Mouse (Mus musculus) MEL (cell line): ENCODE data around the gene Pcnt. TPM values are rescaled to one million over a fixed set of nuclear protein-coding genes. Genes with fewer than 3 reads are reported as not detected.

Experiments used
- DNase-seq: peaks from one replicate; pipeline ENCODE4 v3.0.0; 2011; ENCODE audit warnings: low read depth, low spot score
- H3K27ac ChIP-seq: 2 replicates; pipeline ENCODE4 v1.5.1; 2012; ENCODE audit warnings: low read depth, mild to moderate bottlenecking, control low read depth, low read length, moderate library complexity; ENCODE audit not compliant: control insufficient read depth
- H3K27me3 ChIP-seq, 2 experiments: fragments of 150-350 bp in 1 of 2; sonication (generic) in 1 of 2; 2 replicates each; pipeline ENCODE4 v1.6.1; 2012; ENCODE audit warnings: low read length in 2 of 2, mild to moderate bottlenecking in 2 of 2, improper control_type of control experiment in 1 of 2, moderate library complexity in 1 of 2; ENCODE audit not compliant: insufficient read depth in 2 of 2, control insufficient read depth in 1 of 2
- H3K36me3 ChIP-seq, 2 experiments: 2 replicates each; pipeline ENCODE4 v1.6.1; 2012 to 2014; ENCODE audit warnings: low read length in 2 of 2, improper control_type of control experiment in 1 of 2, inconsistent platforms in 1 of 2, mild to moderate bottlenecking in 1 of 2; ENCODE audit not compliant: insufficient read depth in 2 of 2, control insufficient read depth in 1 of 2
- H3K4me1 ChIP-seq, 2 experiments: fragments of 150-350 bp in 1 of 2; sonication (generic) in 1 of 2; 2 replicates each; pipeline ENCODE4 v1.6.1; 2012; ENCODE audit warnings: low read length in 2 of 2, improper control_type of control experiment in 1 of 2, mild to moderate bottlenecking in 1 of 2; ENCODE audit not compliant: insufficient read depth in 2 of 2, control insufficient read depth in 1 of 2
- H3K4me3 ChIP-seq, 2 experiments: fragments of 150-350 bp in 1 of 2; sonication (generic) in 1 of 2; 2 replicates each; pipeline ENCODE4 v1.5.1; 2012; ENCODE audit warnings: low read depth in 2 of 2, low read length in 2 of 2, mild to moderate bottlenecking in 2 of 2, moderate library complexity in 2 of 2, control low read depth in 1 of 2, improper control_type of control experiment in 1 of 2; ENCODE audit not compliant: control insufficient read depth in 1 of 2, insufficient read depth in 1 of 2
- H3K79me2 ChIP-seq: 2 replicates; pipeline ENCODE4 v1.6.1; 2012; ENCODE audit warnings: mild to moderate bottlenecking, low read length, moderate library complexity; ENCODE audit not compliant: control insufficient read depth, poor library complexity, insufficient read depth
- H3K9ac ChIP-seq: 2 replicates; pipeline ENCODE4 v1.6.1; 2012; ENCODE audit warnings: low read depth, mild to moderate bottlenecking, control low read depth, low read length, moderate library complexity; ENCODE audit not compliant: control insufficient read depth, poor library complexity, severe bottlenecking
- H3K9me3 ChIP-seq: fragments of 150-350 bp; sonication (generic); replicated peaks from 2 replicates; pipeline ENCODE4 v1.6.1; 2012; ENCODE audit warnings: mild to moderate bottlenecking, low read length, improper control_type of control experiment, moderate library complexity; ENCODE audit not compliant: insufficient read depth
- BHLHE40 ChIP-seq: IDR thresholded peaks from 2 replicates; pipeline ENCODE4 v1.6.1; 2012; ENCODE audit warnings: low read depth, mild to moderate bottlenecking, inconsistent platforms, low read length, improper control_type of control experiment, borderline replicate concordance
- CHD2 ChIP-seq: IDR thresholded peaks from 2 replicates; pipeline ENCODE4 v1.6.1; 2011; ENCODE audit warnings: low read length, improper control_type of control experiment
- CTCF ChIP-seq, 3 experiments: IDR thresholded peaks in 2 of 3; conservative IDR thresholded peaks in 1 of 3; 2 replicates each; pipeline ENCODE4 v1.5.1; 2011 to 2012; ENCODE audit warnings: low read length in 3 of 3, low read depth in 2 of 3, mild to moderate bottlenecking in 2 of 3, improper control_type of control experiment in 1 of 3, inconsistent platforms in 1 of 3, mixed read lengths in 1 of 3, moderate library complexity in 1 of 3; ENCODE audit not compliant: control insufficient read depth in 1 of 3, insufficient read depth in 1 of 3, poor library complexity in 1 of 3, severe bottlenecking in 1 of 3
- E2F4 ChIP-seq: IDR thresholded peaks from 2 replicates; pipeline ENCODE4 v1.6.1; 2011; ENCODE audit warnings: low read depth, low read length, improper control_type of control experiment, borderline replicate concordance
- ELF1 ChIP-seq: IDR thresholded peaks from 2 replicates; pipeline ENCODE4 v1.6.1; 2014; ENCODE audit warnings: low read depth, mild to moderate bottlenecking, inconsistent platforms, low read length, improper control_type of control experiment, moderate library complexity
- EP300 ChIP-seq, 2 experiments: IDR thresholded peaks; 2 replicates each; pipeline ENCODE4 v1.6.1; 2011; ENCODE audit warnings: improper control_type of control experiment in 2 of 2, low read length in 2 of 2, low read depth in 1 of 2, mild to moderate bottlenecking in 1 of 2
- GABPA ChIP-seq: IDR thresholded peaks from 2 replicates; pipeline ENCODE4 v1.6.1; 2012; ENCODE audit warnings: low read depth, mild to moderate bottlenecking, inconsistent platforms, low read length, improper control_type of control experiment, moderate library complexity
- GATA1 ChIP-seq: IDR thresholded peaks from 2 replicates; pipeline ENCODE4 v1.6.1; 2011; ENCODE audit warnings: low read depth, low read length, improper control_type of control experiment
- HCFC1 ChIP-seq: IDR thresholded peaks from 2 replicates; pipeline ENCODE4 v1.6.1; 2012; ENCODE audit warnings: low read depth, mild to moderate bottlenecking, inconsistent platforms, low read length, improper control_type of control experiment, moderate library complexity
- JUND ChIP-seq: IDR thresholded peaks from 2 replicates; pipeline ENCODE4 v1.6.1; 2011; ENCODE audit warnings: low read depth, mild to moderate bottlenecking, improper control_type of control experiment, low read length
- KAT2A ChIP-seq: conservative IDR thresholded peaks from 2 replicates; pipeline ENCODE4 v1.6.1; 2012; ENCODE audit warnings: low read depth, low read length, improper control_type of control experiment, inconsistent platforms
- MAFK ChIP-seq: IDR thresholded peaks from 2 replicates; pipeline ENCODE4 v1.6.1; 2011; ENCODE audit warnings: low read depth, mild to moderate bottlenecking, low read length, improper control_type of control experiment, borderline replicate concordance
- MAX ChIP-seq: IDR thresholded peaks from 2 replicates; pipeline ENCODE4 v1.6.1; 2011; ENCODE audit warnings: low read length, improper control_type of control experiment
- MAZ ChIP-seq: IDR thresholded peaks from 2 replicates; pipeline ENCODE4 v1.6.1; 2012; ENCODE audit warnings: low read depth, mild to moderate bottlenecking, inconsistent platforms, low read length, improper control_type of control experiment
- MEF2A ChIP-seq: IDR thresholded peaks from 2 replicates; pipeline ENCODE4 v1.6.1; 2014; ENCODE audit warnings: low read depth, mild to moderate bottlenecking, inconsistent platforms, low read length, improper control_type of control experiment; ENCODE audit not compliant: poor library complexity, insufficient replicate concordance, severe bottlenecking; ENCODE audit errors: extremely low read depth
- MXI1 ChIP-seq: IDR thresholded peaks from 2 replicates; pipeline ENCODE4 v1.6.1; 2011; ENCODE audit warnings: mild to moderate bottlenecking, low read depth, low read length, improper control_type of control experiment
- MYB ChIP-seq: IDR thresholded peaks from 2 replicates; pipeline ENCODE4 v1.6.1; 2011; ENCODE audit warnings: mild to moderate bottlenecking, low read depth, low read length, improper control_type of control experiment
- MYC ChIP-seq: IDR thresholded peaks from 2 replicates; pipeline ENCODE4 v1.6.1; 2011; ENCODE audit warnings: low read depth, mild to moderate bottlenecking, low read length, improper control_type of control experiment, moderate library complexity
- NRF1 ChIP-seq: IDR thresholded peaks from 2 replicates; pipeline ENCODE4 v1.6.1; 2014; ENCODE audit warnings: low read depth, mild to moderate bottlenecking, inconsistent platforms, low read length, improper control_type of control experiment, moderate library complexity; ENCODE audit not compliant: poor library complexity, insufficient read depth, severe bottlenecking
- POLR2A ChIP-seq, 2 experiments: IDR thresholded peaks; 2 replicates each; pipeline ENCODE4 v1.6.1; 2011 to 2012; ENCODE audit warnings: low read length in 2 of 2, mild to moderate bottlenecking in 2 of 2, control low read depth in 1 of 2, improper control_type of control experiment in 1 of 2, low read depth in 1 of 2, moderate library complexity in 1 of 2; ENCODE audit not compliant: control insufficient read depth in 1 of 2, insufficient read depth in 1 of 2, poor library complexity in 1 of 2
- POLR2AphosphoS2 ChIP-seq: IDR thresholded peaks from 2 replicates; pipeline ENCODE4 v1.6.1; 2011; ENCODE audit warnings: low read length, improper control_type of control experiment
- POLR2AphosphoS5 ChIP-seq: IDR thresholded peaks from 2 replicates; pipeline ENCODE4 v1.6.1; 2012; ENCODE audit warnings: low read depth, borderline replicate concordance, mild to moderate bottlenecking, inconsistent platforms, low read length, moderate library complexity, mixed read lengths
- RCOR1 ChIP-seq: IDR thresholded peaks from 2 replicates; pipeline ENCODE4 v1.6.1; 2012; ENCODE audit warnings: low read depth, mild to moderate bottlenecking, inconsistent platforms, low read length, improper control_type of control experiment
- SIN3A ChIP-seq: IDR thresholded peaks from 2 replicates; pipeline ENCODE4 v1.6.1; 2012; ENCODE audit warnings: low read length, improper control_type of control experiment, inconsistent platforms
- SMC3 ChIP-seq: IDR thresholded peaks from 2 replicates; pipeline ENCODE4 v1.6.1; 2011; ENCODE audit warnings: low read depth, low read length, improper control_type of control experiment
- TAL1 ChIP-seq: IDR thresholded peaks from 2 replicates; pipeline ENCODE4 v1.6.1; 2012; ENCODE audit warnings: mild to moderate bottlenecking, inconsistent platforms, low read length, moderate library complexity, mixed read lengths
- TCF12 ChIP-seq: IDR thresholded peaks from 2 replicates; pipeline ENCODE4 v1.6.1; 2014; ENCODE audit warnings: low read depth, mild to moderate bottlenecking, inconsistent platforms, low read length, improper control_type of control experiment, moderate library complexity
- UBTF ChIP-seq: IDR thresholded peaks from 2 replicates; pipeline ENCODE4 v1.6.1; 2012; ENCODE audit warnings: low read depth, mild to moderate bottlenecking, inconsistent platforms, low read length, improper control_type of control experiment, moderate library complexity, borderline replicate concordance; ENCODE audit not compliant: insufficient read depth
- USF2 ChIP-seq, 2 experiments: IDR thresholded peaks; 2 replicates each; pipeline ENCODE4 v1.6.1; 2011 to 2012; ENCODE audit warnings: improper control_type of control experiment in 2 of 2, low read length in 2 of 2, borderline replicate concordance in 1 of 2, inconsistent platforms in 1 of 2, low read depth in 1 of 2, mild to moderate bottlenecking in 1 of 2; ENCODE audit not compliant: insufficient read depth in 1 of 2
- ZMIZ1 ChIP-seq: IDR thresholded peaks from 2 replicates; pipeline ENCODE4 v1.6.1; 2012; ENCODE audit warnings: low read depth, mild to moderate bottlenecking, inconsistent platforms, low read length, improper control_type of control experiment, moderate library complexity
- ZNF384 ChIP-seq: IDR thresholded peaks from 2 replicates; pipeline ENCODE4 v1.6.1; 2012; ENCODE audit warnings: low read depth, mild to moderate bottlenecking, inconsistent platforms, low read length, improper control_type of control experiment
- polyA plus RNA-seq, 2 experiments: library from polyadenylated mRNA; stranded (reverse) in 1 of 2; unstranded in 1 of 2; fragments of >175 nt in 1 of 2; fragments of >200 nt in 1 of 2; gene quantifications; 2 replicates each; pipeline versions ENCODE4 v1.2.1 to v1.2.4; 2012; ENCODE audit warnings: low replicate concordance in 2 of 2, low read depth in 1 of 2; ENCODE audit not compliant: insufficient read length in 2 of 2, insufficient read depth in 1 of 2, missing spikeins in 1 of 2
- total RNA-seq: library from RNA; depleted of rRNA; stranded (reverse); fragments of 300-350 nt; gene quantifications from 2 replicates; pipeline ENCODE4 v1.2.3, GENCODE M21; 2012

Gene Pcnt
- total and polyA plus RNA-seq, 3 experiments, result 30.7 to 51.3 (median 36.4) TPM

DNA sequence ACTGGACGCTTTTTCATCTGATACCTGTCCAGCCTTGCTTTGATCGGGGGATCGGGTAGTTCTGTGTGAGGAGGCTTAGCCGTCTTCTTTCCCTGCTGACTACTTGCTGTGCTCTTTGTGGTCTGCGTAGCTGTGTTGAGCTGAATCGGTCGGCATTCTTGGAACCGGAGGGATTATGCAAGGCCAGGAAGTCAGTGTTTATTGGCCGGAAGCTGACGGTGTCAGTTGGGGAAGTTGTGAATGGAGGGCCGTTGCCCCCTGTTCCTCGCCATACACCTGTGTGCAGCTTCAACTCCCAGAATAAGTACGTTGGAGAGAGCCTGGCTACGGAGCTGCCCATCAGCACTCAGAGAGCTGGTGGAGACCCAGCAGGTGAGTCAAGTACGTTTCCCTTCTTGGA, 46.6 kb upstream of the Pcnt start:
- Histone ChIP-seq H3K27ac (peak overlapping the region; percentile 83), H3K4me1 (peaks cover 21 to 26% of the 10 kb centered on the region in 2 experiments), H3K27me3 (no peaks in the 10 kb centered on the region), H3K36me3 (peaks cover 6 to 29% of the 10 kb centered on the region in 2 experiments), H3K4me3 (no peak overlapping the region), H3K9me3 (no peaks in the 10 kb centered on the region), H3K79me2 (no peaks in the 10 kb centered on the region; the same call in 1 of the 2 replicates), H3K9ac (no peak overlapping the region)
- no peak for TF ChIP-seq ZNF384
- TF ChIP-seq HCFC1, result no peak
- TF ChIP-seq RCOR1, result no peak
- TF ChIP-seq TCF12, result no peak
- TF ChIP-seq GABPA, result no peak
- no peak for TF ChIP-seq KAT2A
- DNase-seq, result no peak

GRCm38 (mm10) chr10:76488265-76488664, 45.7 kb upstream of the Pcnt start:
- Histone ChIP-seq H3K4me3 (peak overlapping the region in 1 of 2 experiments; percentile 19; a peak in 2 of 4 replicates), H3K36me3 (peaks cover 6 to 22% of the 10 kb centered on the region in 2 experiments), H3K27ac (peak overlapping the region; percentile 83), H3K9ac (peak overlapping the region; percentile 59), H3K4me1 (peaks cover 14 to 19% of the 10 kb centered on the region in 2 experiments), H3K27me3 (no peaks in the 10 kb centered on the region), H3K79me2 (no peaks in the 10 kb centered on the region; the same call in 1 of the 2 replicates), H3K9me3 (no peaks in the 10 kb centered on the region)
- peak; percentile 95 for DNase-seq
- peak in 1 of 2 experiments; percentile 57; a peak in 2 of 4 replicates for TF ChIP-seq POLR2A (IDR thresholded peaks at IDR 0.05; ENCODE audit: control insufficient read depth in 1 of 2, insufficient read depth in 1 of 2, low read depth in 1 of 2, low read length in 2 of 2, poor library complexity in 1 of 2)
- TF ChIP-seq GATA1, result peak; percentile 88
- TF ChIP-seq ELF1, result peak; percentile 44; the same call in 1 of the 2 replicates
- no peak for TF ChIP-seq BHLHE40
- peak; percentile 61; the same call in 1 of the 2 replicates for TF ChIP-seq JUND
- no peak for TF ChIP-seq MEF2A
- TF ChIP-seq MAX, result peak; percentile 80
- peak; percentile 20; the same call in 1 of the 2 replicates for TF ChIP-seq MYB
- TF ChIP-seq SMC3, result no peak
- TF ChIP-seq MYC, result peak; percentile 82; the same call in 1 of the 2 replicates
- peak; percentile 93 for TF ChIP-seq MAZ
- peak; percentile 47; the same call in 1 of the 2 replicates for TF ChIP-seq HCFC1
- no peak for TF ChIP-seq CTCF (IDR thresholded peaks at IDR 0.05 in 2 of 3, conservative IDR thresholded peaks at IDR 0.05 in 1 of 3; ENCODE audit: control insufficient read depth in 1 of 3, insufficient read depth in 1 of 3, low read depth in 2 of 3, low read length in 3 of 3, poor library complexity in 1 of 3, severe bottlenecking in 1 of 3)
- no peak for TF ChIP-seq CHD2
- TF ChIP-seq EP300 (IDR thresholded peaks at IDR 0.05; ENCODE audit: low read depth in 1 of 2, low read length in 2 of 2), result peak; percentile 90 to 93
- peak; percentile 70 for TF ChIP-seq SIN3A
- TF ChIP-seq TAL1, result peak; percentile 94
- peak; percentile 89 for TF ChIP-seq TCF12
- no peak for TF ChIP-seq MAFK
- TF ChIP-seq MXI1, result peak; percentile 73
- no peak for TF ChIP-seq USF2 (IDR thresholded peaks at IDR 0.05; ENCODE audit: borderline replicate concordance in 1 of 2, insufficient read depth in 1 of 2, low read depth in 1 of 2, low read length in 2 of 2)
- no peak for TF ChIP-seq E2F4
- TF ChIP-seq POLR2AphosphoS5, result no peak
- TF ChIP-seq POLR2AphosphoS2, result no peak
- no peak for TF ChIP-seq ZMIZ1
- TF ChIP-seq UBTF, result peak; percentile 89; the same call in 1 of the 2 replicates
- no peak for TF ChIP-seq NRF1
- TF ChIP-seq GABPA, result no peak
